Mouse (Mus musculus): ENCODE measurements at regions not wholly inside any gene's neighbourhood (a gene's known extent, or its start where the extent isn't known, plus 50 kb on each side); places are given as distances from the start of the nearest gene placed in this dataset.

DNA sequence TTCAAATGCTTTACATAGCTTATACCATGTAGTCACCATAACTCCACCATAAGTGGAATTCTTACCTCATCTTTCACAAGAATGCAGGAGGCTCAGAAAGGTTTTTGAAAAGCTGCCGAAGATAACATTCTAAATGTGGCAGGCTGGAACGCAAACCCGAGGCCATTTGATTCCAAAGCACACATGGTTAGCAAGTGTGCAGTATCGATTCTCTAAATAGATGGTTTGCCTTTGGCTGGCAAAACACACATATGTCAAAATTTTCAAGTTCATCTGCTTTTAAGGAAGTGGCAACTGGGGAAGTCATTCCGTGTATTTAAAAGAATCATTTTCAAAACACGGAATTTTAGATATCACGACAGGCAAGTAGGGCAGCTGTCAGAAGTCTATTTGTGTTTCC lies 609.8 kb downstream of the Actr3 start:
- Histone ChIP-seq H3K4me1 (ENCODE audit: control insufficient read depth, low read depth, low read length) (no peaks in the 10 kb centered on the region), H3K9ac (ENCODE audit: low read depth, low read length) (no peak overlapping the region), H3K27me3 (ENCODE audit: control insufficient read depth, insufficient read depth, low read depth, low read length) (no peaks in the 10 kb centered on the region), H3K4me2 (ENCODE audit: low read depth, low read length) (no peak overlapping the region), H3K36me3 (ENCODE audit: control insufficient read depth, insufficient read depth) (no peaks in the 10 kb centered on the region), H3K4me3 (ENCODE audit: low read depth, low read length) (no peak overlapping the region), H3K27ac (ENCODE audit: low read length) (no peak overlapping the region), H3K9me3 (replicated peaks; ENCODE audit: control insufficient read depth, low read length) (no peaks in the 10 kb centered on the region)
- no peak for ATAC-seq (ENCODE audit: low read depth)
- whole genome bisulfite sequencing (ENCODE audit: insufficient replicate concordance): 69% methylated on average over 7 of the region's 7 CpGs

GRCm38 (mm10) chr1:124793026-124793425 lies 642.5 kb downstream of the Actr3 start:
- no peak for ATAC-seq (ENCODE audit: low read depth)
- Histone ChIP-seq H3K9me3 (replicated peaks; ENCODE audit: control insufficient read depth, low read length) (no peaks in the 10 kb centered on the region), H3K27me3 (ENCODE audit: control insufficient read depth, insufficient read depth, low read depth, low read length) (no peaks in the 10 kb centered on the region), H3K4me3 (ENCODE audit: low read depth, low read length) (no peak overlapping the region), H3K36me3 (ENCODE audit: control insufficient read depth, insufficient read depth) (no peaks in the 10 kb centered on the region), H3K27ac (ENCODE audit: low read length) (no peak overlapping the region), H3K4me2 (ENCODE audit: low read depth, low read length) (no peak overlapping the region), H3K9ac (ENCODE audit: low read depth, low read length) (no peak overlapping the region), H3K4me1 (ENCODE audit: control insufficient read depth, low read depth, low read length) (no peaks in the 10 kb centered on the region)
- 31% methylated on average over 2 of the region's 2 CpGs for whole genome bisulfite sequencing (ENCODE audit: insufficient replicate concordance)

GRCm38 (mm10) chr1:124790646-124791045 lies 644.9 kb downstream of the Actr3 start:
- WGBS (ENCODE audit: insufficient replicate concordance): 58% methylated on average over 2 of the region's 2 CpGs
- no peak for ATAC-seq (ENCODE audit: low read depth)
- no peaks in the 10 kb centered on the region for H3K36me3 ChIP-seq (ENCODE audit: control insufficient read depth, insufficient read depth)
- H3K27ac ChIP-seq (ENCODE audit: low read length): no peak overlapping the region
- no peaks in the 10 kb centered on the region for H3K27me3 ChIP-seq (ENCODE audit: control insufficient read depth, insufficient read depth, low read depth, low read length)
- no peak overlapping the region for H3K9ac ChIP-seq (ENCODE audit: low read depth, low read length)
- H3K9me3 ChIP-seq (replicated peaks; ENCODE audit: control insufficient read depth, low read length): no peaks in the 10 kb centered on the region
- H3K4me3 ChIP-seq (ENCODE audit: low read depth, low read length): no peak overlapping the region
- no peaks in the 10 kb centered on the region for H3K4me1 ChIP-seq (ENCODE audit: control insufficient read depth, low read depth, low read length)
- no peak overlapping the region for H3K4me2 ChIP-seq (ENCODE audit: low read depth, low read length)

GRCm38 (mm10) chr1:124790130-124790529 lies 645.4 kb downstream of the Actr3 start:
- Histone ChIP-seq H3K4me2 (ENCODE audit: low read depth, low read length) (no peak overlapping the region), H3K9ac (ENCODE audit: low read depth, low read length) (no peak overlapping the region), H3K4me1 (ENCODE audit: control insufficient read depth, low read depth, low read length) (no peaks in the 10 kb centered on the region), H3K36me3 (ENCODE audit: control insufficient read depth, insufficient read depth) (no peaks in the 10 kb centered on the region), H3K27me3 (ENCODE audit: control insufficient read depth, insufficient read depth, low read depth, low read length) (no peaks in the 10 kb centered on the region), H3K4me3 (ENCODE audit: low read depth, low read length) (no peak overlapping the region), H3K27ac (ENCODE audit: low read length) (no peak overlapping the region), H3K9me3 (replicated peaks; ENCODE audit: control insufficient read depth, low read length) (no peaks in the 10 kb centered on the region)
- WGBS (ENCODE audit: insufficient replicate concordance): 69% methylated on average over 3 of the region's 3 CpGs
- ATAC-seq (ENCODE audit: low read depth): no peak

DNA sequence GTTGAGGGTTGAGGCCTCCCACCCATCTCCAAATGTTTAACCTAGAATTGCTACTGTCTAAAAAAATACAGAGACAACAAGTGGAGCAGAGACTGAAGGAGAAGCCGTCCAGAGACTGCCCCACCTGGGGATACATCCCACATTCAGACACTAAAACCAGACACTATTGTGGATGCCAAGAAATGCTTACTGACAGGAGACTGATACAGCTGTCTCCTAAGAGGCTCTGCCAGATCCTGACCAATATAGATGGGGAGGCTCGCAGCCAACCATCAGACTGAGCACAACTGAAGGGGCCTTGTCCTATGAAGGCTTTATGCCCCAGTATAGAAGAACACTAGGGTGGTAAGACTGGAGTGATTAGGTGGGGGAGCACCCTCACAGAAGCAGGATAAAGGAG lies 652.5 kb downstream of the Actr3 start:
- WGBS (ENCODE audit: insufficient replicate concordance): 59% methylated on average over 2 of the region's 2 CpGs
- Histone ChIP-seq H3K27ac (ENCODE audit: low read length) (no peak overlapping the region), H3K4me3 (ENCODE audit: low read depth, low read length) (no peak overlapping the region), H3K27me3 (ENCODE audit: control insufficient read depth, insufficient read depth, low read depth, low read length) (no peaks in the 10 kb centered on the region), H3K36me3 (ENCODE audit: control insufficient read depth, insufficient read depth) (no peaks in the 10 kb centered on the region), H3K9me3 (replicated peaks; ENCODE audit: control insufficient read depth, low read length) (no peaks in the 10 kb centered on the region), H3K4me2 (ENCODE audit: low read depth, low read length) (no peak overlapping the region), H3K4me1 (ENCODE audit: control insufficient read depth, low read depth, low read length) (no peaks in the 10 kb centered on the region), H3K9ac (ENCODE audit: low read depth, low read length) (no peak overlapping the region)
- ATAC-seq (ENCODE audit: low read depth): no peak

GRCm38 (mm10) chr1:124777685-124778084 lies 657.8 kb downstream of the Actr3 start:
- Histone ChIP-seq H3K36me3 (ENCODE audit: control insufficient read depth, insufficient read depth) (no peaks in the 10 kb centered on the region), H3K9me3 (replicated peaks; ENCODE audit: control insufficient read depth, low read length) (no peaks in the 10 kb centered on the region), H3K27me3 (ENCODE audit: control insufficient read depth, insufficient read depth, low read depth, low read length) (no peaks in the 10 kb centered on the region), H3K4me2 (ENCODE audit: low read depth, low read length) (no peak overlapping the region), H3K9ac (ENCODE audit: low read depth, low read length) (no peak overlapping the region), H3K27ac (ENCODE audit: low read length) (no peak overlapping the region), H3K4me1 (ENCODE audit: control insufficient read depth, low read depth, low read length) (no peaks in the 10 kb centered on the region), H3K4me3 (ENCODE audit: low read depth, low read length) (no peak overlapping the region)
- WGBS (ENCODE audit: insufficient replicate concordance): 73% methylated on average over 2 of the region's 2 CpGs
- no peak for ATAC-seq (ENCODE audit: low read depth)

DNA sequence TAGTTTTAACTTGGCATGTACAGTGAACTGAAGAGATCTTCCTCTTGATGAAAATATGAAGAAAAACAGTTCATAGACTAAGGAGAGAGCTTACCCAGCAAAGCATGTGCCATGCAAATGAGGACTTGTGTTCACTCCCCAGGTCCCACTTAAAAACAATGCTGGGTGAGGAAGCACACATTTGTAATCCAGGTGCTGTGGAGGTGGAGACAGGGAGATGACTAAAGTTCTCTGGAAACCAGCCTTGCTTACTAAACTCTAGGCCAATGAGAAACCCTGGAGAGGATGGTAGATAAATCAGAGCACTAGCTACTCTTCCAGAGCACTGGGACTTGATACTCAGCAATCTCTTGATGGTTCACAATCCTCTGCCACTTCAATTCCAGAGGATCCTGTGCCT lies 678.8 kb downstream of the Actr3 start:
- H3K4me3 ChIP-seq (ENCODE audit: low read depth, low read length): no peak overlapping the region
- H3K36me3 ChIP-seq (ENCODE audit: control insufficient read depth, insufficient read depth): no peaks in the 10 kb centered on the region
- no peaks in the 10 kb centered on the region for H3K27me3 ChIP-seq (ENCODE audit: control insufficient read depth, insufficient read depth, low read depth, low read length)
- ATAC-seq (ENCODE audit: low read depth): no peak
- H3K27ac ChIP-seq (ENCODE audit: low read length): no peak overlapping the region
- no peaks in the 10 kb centered on the region for H3K9me3 ChIP-seq (replicated peaks; ENCODE audit: control insufficient read depth, low read length)
- H3K4me2 ChIP-seq (ENCODE audit: low read depth, low read length): no peak overlapping the region
- H3K9ac ChIP-seq (ENCODE audit: low read depth, low read length): no peak overlapping the region
- no peaks in the 10 kb centered on the region for H3K4me1 ChIP-seq (ENCODE audit: control insufficient read depth, low read depth, low read length)

GRCm38 (mm10) chr1:124739777-124740176 lies 694.4 kb upstream of the Dpp10 start:
- no peak overlapping the region for H3K4me3 ChIP-seq (ENCODE audit: low read depth, low read length)
- no peaks in the 10 kb centered on the region for H3K4me1 ChIP-seq (ENCODE audit: control insufficient read depth, low read depth, low read length)
- no peaks in the 10 kb centered on the region for H3K27me3 ChIP-seq (ENCODE audit: control insufficient read depth, insufficient read depth, low read depth, low read length)
- no peak overlapping the region for H3K4me2 ChIP-seq (ENCODE audit: low read depth, low read length)
- no peak for ATAC-seq (ENCODE audit: low read depth)
- no peak overlapping the region for H3K27ac ChIP-seq (ENCODE audit: low read length)
- H3K9me3 ChIP-seq (replicated peaks; ENCODE audit: control insufficient read depth, low read length): no peaks in the 10 kb centered on the region
- H3K36me3 ChIP-seq (ENCODE audit: control insufficient read depth, insufficient read depth): no peaks in the 10 kb centered on the region
- H3K9ac ChIP-seq (ENCODE audit: low read depth, low read length): no peak overlapping the region
- WGBS (ENCODE audit: insufficient replicate concordance): 53% methylated on average over 3 of the region's 3 CpGs

- Histone ChIP-seq H3K4me1 (ENCODE audit: control insufficient read depth, low read depth, low read length) (no peaks in the 10 kb centered on the region), H3K27me3 (ENCODE audit: control insufficient read depth, insufficient read depth, low read depth, low read length) (no peaks in the 10 kb centered on the region), H3K36me3 (ENCODE audit: control insufficient read depth, insufficient read depth) (no peaks in the 10 kb centered on the region), H3K27ac (ENCODE audit: low read length) (no peak overlapping the region), H3K9ac (ENCODE audit: low read depth, low read length) (no peak overlapping the region), H3K4me2 (ENCODE audit: low read depth, low read length) (no peak overlapping the region), H3K4me3 (ENCODE audit: low read depth, low read length) (no peak overlapping the region), H3K9me3 (replicated peaks; ENCODE audit: control insufficient read depth, low read length) (no peaks in the 10 kb centered on the region)
- ATAC-seq (ENCODE audit: low read depth): no peak
Observed at GRCm38 (mm10) chr1:124730364-124730763, 685.0 kb upstream of the Dpp10 start.

DNA sequence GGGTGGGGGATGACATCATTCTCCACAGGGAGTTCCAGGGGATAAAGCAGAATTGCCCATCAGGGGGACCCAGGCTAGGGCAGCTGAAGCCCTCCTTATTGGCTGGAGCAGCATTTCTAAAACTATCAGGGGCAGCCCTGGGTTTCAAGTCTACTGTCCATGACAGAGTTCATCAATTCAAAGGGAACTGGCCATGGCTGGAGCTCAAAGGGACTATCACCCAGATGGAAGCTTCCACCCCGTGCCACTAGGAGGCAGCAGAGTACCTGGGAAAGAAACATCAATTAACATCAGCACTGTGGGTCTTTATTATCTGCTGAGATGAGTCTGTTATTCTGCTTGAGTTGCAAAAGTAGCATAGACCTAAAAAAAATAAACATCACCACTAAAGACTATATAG lies 672.7 kb upstream of the Dpp10 start:
- WGBS (ENCODE audit: insufficient replicate concordance): 0% methylated on average over 1 of the region's 1 CpGs

More for the DNA sequence above, 672.7 kb upstream of the Dpp10 start:
- ATAC-seq (ENCODE audit: low read depth): no peak
- no peaks in the 10 kb centered on the region for H3K27me3 ChIP-seq (ENCODE audit: control insufficient read depth, insufficient read depth, low read depth, low read length)
- H3K4me1 ChIP-seq (ENCODE audit: control insufficient read depth, low read depth, low read length): no peaks in the 10 kb centered on the region
- no peaks in the 10 kb centered on the region for H3K36me3 ChIP-seq (ENCODE audit: control insufficient read depth, insufficient read depth)
- no peaks in the 10 kb centered on the region for H3K9me3 ChIP-seq (replicated peaks; ENCODE audit: control insufficient read depth, low read length)
- H3K4me3 ChIP-seq (ENCODE audit: low read depth, low read length): no peak overlapping the region
- H3K4me2 ChIP-seq (ENCODE audit: low read depth, low read length): no peak overlapping the region
- no peak overlapping the region for H3K27ac ChIP-seq (ENCODE audit: low read length)
- H3K9ac ChIP-seq (ENCODE audit: low read depth, low read length): no peak overlapping the region

All from liver, embryonic 16.5 days (tissue).